Mouse (Mus musculus): Measurements from ENCODE around the gene Recql.
A peak's percentile ranks its signal among the peaks of the same experiment; 100 is the strongest.

The Recql gene

GRCm38 (mm10) chr6:142387011-142387754 is at the start of gene Recql, which contains the start of gene Golt1b:
TSS of gene Recql (minus strand) at chr6:142387087.
TSS of gene Golt1b (plus strand) at chr6:142387221.
- DNase-seq (ENCODE audit: inconsistent age in 2 of 2, low spot score in 1 of 2) = peak; percentile 98 to 99

- no peak for DNase-seq (ENCODE audit: inconsistent age in 2 of 2, low spot score in 1 of 2)
These were observed 42.2 kb upstream of the Recql start for GRCm38 (mm10) chr6:142429072-142429471.

- DNase-seq (ENCODE audit: inconsistent age in 2 of 2, low spot score in 1 of 2) = no peak
These were observed 38.1 kb upstream of the Recql start for GRCm38 (mm10) chr6:142424976-142425375.

- no peak for DNase-seq (ENCODE audit: inconsistent age in 2 of 2, low spot score in 1 of 2)
These were observed 27.7 kb upstream of the Recql start for GRCm38 (mm10) chr6:142414597-142414996.

GRCm38 (mm10) chr6:142413845-142414244 is 27.0 kb upstream of the Recql start:
- no peak for DNase-seq (ENCODE audit: inconsistent age in 2 of 2, low spot score in 1 of 2)

- DNase-seq (ENCODE audit: inconsistent age in 2 of 2, low spot score in 1 of 2) = no peak
These were observed 26.1 kb upstream of the Recql start, which contains the start of gene Spx for GRCm38 (mm10) chr6:142412906-142413491. TSS of gene Spx (plus strand) at chr6:142413441.

- DNase-seq (ENCODE audit: inconsistent age in 2 of 2, low spot score in 1 of 2) = peak in 1 of 2 experiments; percentile 37
These were observed 24.3 kb upstream of the Recql start for GRCm38 (mm10) chr6:142411140-142411539.

- no peak for DNase-seq (ENCODE audit: inconsistent age in 2 of 2, low spot score in 1 of 2)
These were observed 8.9 kb upstream of the Recql start for GRCm38 (mm10) chr6:142395756-142396155.

GRCm38 (mm10) chr6:142394669-142395068 is 7.8 kb upstream of the Recql start:
- no peak for DNase-seq (ENCODE audit: inconsistent age in 2 of 2, low spot score in 1 of 2)

GRCm38 (mm10) chr6:142392312-142392711 is 5.4 kb upstream of the Recql start:
- no peak for DNase-seq (ENCODE audit: inconsistent age in 2 of 2, low spot score in 1 of 2)

GRCm38 (mm10) chr6:142389101-142389500 is 2.2 kb upstream of the Recql start:
- DNase-seq (ENCODE audit: inconsistent age in 2 of 2, low spot score in 1 of 2) = no peak

GRCm38 (mm10) chr6:142387755-142388271 is 926 bp upstream of the Recql start:
- peak in 1 of 2 experiments; percentile 32 for DNase-seq (ENCODE audit: inconsistent age in 2 of 2, low spot score in 1 of 2)

GRCm38 (mm10) chr6:142386285-142387010 is 439 bp downstream of the Recql start:
- no peak for DNase-seq (ENCODE audit: inconsistent age in 2 of 2, low spot score in 1 of 2)

- DNase-seq (ENCODE audit: inconsistent age in 2 of 2, low spot score in 1 of 2) = no peak
These were observed 2.4 kb downstream of the Recql start for GRCm38 (mm10) chr6:142384521-142384920.

GRCm38 (mm10) chr6:142381615-142382014 is 5.3 kb downstream of the Recql start:
- no peak for DNase-seq (ENCODE audit: inconsistent age in 2 of 2, low spot score in 1 of 2)

- DNase-seq (ENCODE audit: inconsistent age in 2 of 2, low spot score in 1 of 2) = peak; percentile 46 to 66
These were observed 6.9 kb downstream of the Recql start for GRCm38 (mm10) chr6:142379961-142380360.

- DNase-seq (ENCODE audit: inconsistent age in 2 of 2, low spot score in 1 of 2) = no peak
These were observed 8.1 kb downstream of the Recql start for GRCm38 (mm10) chr6:142378576-142379330.

- no peak for DNase-seq (ENCODE audit: inconsistent age in 2 of 2, low spot score in 1 of 2)
These were observed 9.8 kb downstream of the Recql start for GRCm38 (mm10) chr6:142377081-142377480.

GRCm38 (mm10) chr6:142369568-142369967 is 17.3 kb downstream of the Recql start:
- no peak for DNase-seq (ENCODE audit: inconsistent age in 2 of 2, low spot score in 1 of 2)

- DNase-seq (ENCODE audit: inconsistent age in 2 of 2, low spot score in 1 of 2) = no peak
These were observed 19.3 kb downstream of the Recql start for GRCm38 (mm10) chr6:142367565-142367964.

Measured in adrenal gland, adult (tissue).